Mouse (Mus musculus) cortical plate, adult 2 months (tissue): ENCODE data around the gene Gm21976.

Experiments
- CTCF ChIP-seq: fragments of 200-500 bp; IDR thresholded peaks from 2 replicates; pipeline ENCODE4 v1.5.1; 2011; ENCODE audit warnings: mild to moderate bottlenecking, control low read depth, low read length; ENCODE audit not compliant: insufficient read depth; ENCODE audit errors: extremely low read depth
- POLR2A ChIP-seq: fragments of 200-500 bp; IDR thresholded peaks from 2 replicates; pipeline ENCODE4 v1.6.1; 2011; ENCODE audit warnings: mild to moderate bottlenecking, low read length, control low read depth; ENCODE audit not compliant: insufficient read depth; ENCODE audit errors: extremely low read depth

GRCm38 (mm10) chr13:98315124-98315523 lies 35.4 kb downstream of the Gm21976 start:
- TF ChIP-seq CTCF = no peak
- TF ChIP-seq POLR2A = no peak
